Mouse (Mus musculus) hindbrain, embryonic 12.5 days (tissue): Measurements from ENCODE around the gene Tmem87a. TPM values are rescaled to one million over a fixed set of nuclear protein-coding genes. Genes with fewer than 3 reads are reported as not detected.
A peak's percentile ranks its signal among the peaks of the same experiment; 100 is the strongest.

Experiments used
- ATAC-seq: fragments of 200-750 bp; cut with Nextera tagmentation; 2 replicates; pipeline ENCODE4 v1.8.0; 2017; ENCODE audit warnings: moderate TSS enrichment; ENCODE audit not compliant: low FRiP score
- H3K27ac ChIP-seq: fragments of 300-500 bp; sonication (generic); 2 replicates; pipeline ENCODE4 v1.5.1; 2016; ENCODE audit warnings: mild to moderate bottlenecking
- H3K27me3 ChIP-seq: fragments of 300-500 bp; sonication (generic); 2 replicates; pipeline ENCODE4 v1.6.1; 2016; ENCODE audit warnings: mild to moderate bottlenecking
- H3K36me3 ChIP-seq: fragments of 300-500 bp; sonication (generic); 2 replicates; pipeline ENCODE4 v1.6.1; 2016; ENCODE audit warnings: mild to moderate bottlenecking
- H3K4me1 ChIP-seq: fragments of 300-500 bp; sonication (generic); 2 replicates; pipeline ENCODE4 v1.6.1; 2016
- H3K4me2 ChIP-seq: fragments of 300-500 bp; sonication (generic); replicated peaks from 2 replicates; pipeline ENCODE4 v1.6.1; 2016; ENCODE audit warnings: mild to moderate bottlenecking
- H3K4me3 ChIP-seq: fragments of 300-500 bp; sonication (generic); 2 replicates; pipeline ENCODE4 v1.5.1; 2016; ENCODE audit warnings: mild to moderate bottlenecking
- H3K9ac ChIP-seq: fragments of 300-500 bp; sonication (generic); 2 replicates; pipeline ENCODE4 v1.6.1; 2016; ENCODE audit warnings: mild to moderate bottlenecking, moderate library complexity
- H3K9me3 ChIP-seq: fragments of 300-500 bp; sonication (generic); replicated peaks from 2 replicates; pipeline ENCODE4 v1.6.1; 2016; ENCODE audit warnings: mild to moderate bottlenecking
- WGBS: fragments of 180-500 bp; shearing (Covaris S2); methylation state at CpG from one replicate; pipeline ENCODE4 v1.1.7; 2016; 5-methylcytosine and 5-hydroxymethylcytosine counted together
- polyA plus RNA-seq: library from polyadenylated mRNA; unstranded; fragments of >200 nt; fragmentation: Nextera tagmentation; extraction: Ambion mirVana; gene quantifications from 2 replicates; pipeline ENCODE4 v1.2.1, GENCODE M21; 2016

The Tmem87a gene
- polyA plus RNA-seq, result 7.3 and 8.2 TPM in 2 replicates

DNA sequence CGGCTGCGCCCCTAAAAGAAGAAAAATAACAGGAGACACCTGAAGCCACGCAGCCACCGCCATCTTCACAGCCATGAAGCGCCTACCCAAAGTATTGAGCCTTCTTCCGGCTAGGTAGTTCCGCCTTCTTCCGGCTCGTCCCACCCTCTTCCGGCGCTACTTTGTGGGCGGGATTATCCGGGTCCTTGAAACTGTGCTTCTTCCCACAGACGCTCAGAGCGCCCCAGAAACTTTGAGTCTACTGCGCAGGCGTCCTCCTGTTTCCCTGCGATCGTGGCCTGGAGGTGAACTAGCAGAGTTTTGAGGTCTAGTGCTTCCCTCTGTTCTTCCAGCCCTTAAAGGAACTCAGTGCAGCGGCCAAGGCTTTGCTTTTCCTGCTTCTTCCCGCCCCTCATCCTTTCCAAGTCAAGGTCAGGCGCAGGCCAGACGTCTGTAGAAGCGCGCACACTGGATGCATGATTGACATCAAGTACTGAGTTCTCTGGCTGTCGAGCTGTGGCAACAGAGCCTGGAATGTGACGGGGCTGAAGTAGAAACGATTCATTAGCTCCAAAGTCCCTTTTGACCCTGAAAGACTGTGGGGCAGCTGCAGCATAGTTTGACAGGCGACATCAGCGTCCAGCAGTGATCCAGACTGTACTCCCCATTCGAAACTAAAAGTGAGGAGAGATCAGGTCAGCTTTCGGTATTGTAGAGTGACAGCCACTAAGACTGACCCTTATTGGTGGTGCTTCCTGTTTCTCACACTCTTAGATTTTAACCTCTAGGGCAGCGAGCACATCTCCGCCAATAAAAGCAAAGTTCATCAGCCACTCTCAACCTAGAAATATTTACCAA is at the start of gene Tmem87a:
TSS of gene Tmem87a (minus strand) at position 128 of the 837 bp plus-strand sequence.
- under 1% methylated on average over 34 of the region's 34 CpGs for WGBS
- Histone ChIP-seq H3K4me1 (peaks cover 14% of the 10 kb centered on the region), H3K9ac (peak within 1 kb of the TSS; percentile 71), H3K9me3 (no peaks in the 10 kb centered on the region), H3K4me2 (peak within 1 kb of the TSS; percentile 84), H3K27ac (peak within 1 kb of the TSS; percentile 92), H3K36me3 (no peaks in the 10 kb centered on the region; the same call in 1 of the 2 replicates), H3K4me3 (peak within 1 kb of the TSS; percentile 75), H3K27me3 (no peaks in the 10 kb centered on the region)
- peak; percentile 100 for ATAC-seq

- Histone ChIP-seq H3K4me3 (no peak overlapping the region), H3K27ac (no peak overlapping the region), H3K4me1 (no peaks in the 10 kb centered on the region), H3K9ac (no peak overlapping the region), H3K9me3 (0 out of 2 replicates have a peak, but pooled peaks cover 6% of the 10 kb centered on the region), H3K4me2 (no peak overlapping the region), H3K36me3 (no peaks in the 10 kb centered on the region), H3K27me3 (no peaks in the 10 kb centered on the region)
- WGBS, result 79% methylated on average over 4 of the region's 4 CpGs
- ATAC-seq, result no peak
Measured at GRCm38 (mm10) chr2:120452600-120452999, 48.7 kb upstream of the Tmem87a start.

- Histone ChIP-seq H3K4me1 (no peaks in the 10 kb centered on the region), H3K36me3 (no peaks in the 10 kb centered on the region), H3K4me3 (no peak overlapping the region), H3K4me2 (no peak overlapping the region), H3K9ac (no peak overlapping the region), H3K9me3 (0 out of 2 replicates have a peak, but pooled peaks cover 6% of the 10 kb centered on the region), H3K27me3 (no peaks in the 10 kb centered on the region), H3K27ac (no peak overlapping the region)
- no peak for ATAC-seq
- 74% methylated on average over 6 of the region's 6 CpGs for WGBS
Measured at GRCm38 (mm10) chr2:120450724-120451123, 46.8 kb upstream of the Tmem87a start.

- no peak overlapping the region for H3K4me3 ChIP-seq
- H3K4me1 ChIP-seq, result no peaks in the 10 kb centered on the region
- no peaks in the 10 kb centered on the region for H3K27me3 ChIP-seq
- H3K27ac ChIP-seq, result no peak overlapping the region
- WGBS, result 97% methylated on average over 1 of the region's 1 CpGs
- H3K9ac ChIP-seq, result no peak overlapping the region
- no peak for ATAC-seq
- no peaks in the 10 kb centered on the region for H3K9me3 ChIP-seq
- H3K4me2 ChIP-seq, result no peak overlapping the region
- H3K36me3 ChIP-seq, result no peaks in the 10 kb centered on the region
Measured at GRCm38 (mm10) chr2:120447306-120447705, 43.4 kb upstream of the Tmem87a start.

- no peaks in the 10 kb centered on the region for H3K27me3 ChIP-seq
Measured at GRCm38 (mm10) chr2:120446373-120446772, 42.5 kb upstream of the Tmem87a start.

GRCm38 (mm10) chr2:120444486-120444885 is 40.6 kb upstream of the Tmem87a start:
- H3K4me3 ChIP-seq, result no peak overlapping the region
- no peak for ATAC-seq
- 94% methylated on average over 1 of the region's 1 CpGs for WGBS
- H3K4me2 ChIP-seq, result no peak overlapping the region
- no peaks in the 10 kb centered on the region for H3K27me3 ChIP-seq
- no peaks in the 10 kb centered on the region for H3K9me3 ChIP-seq
- no peaks in the 10 kb centered on the region for H3K4me1 ChIP-seq
- H3K27ac ChIP-seq, result no peak overlapping the region
- H3K36me3 ChIP-seq, result no peaks in the 10 kb centered on the region
- no peak overlapping the region for H3K9ac ChIP-seq

More at GRCm38 (mm10) chr2:120446373-120446772, 42.5 kb upstream of the Tmem87a start:
- no peak overlapping the region for H3K27ac ChIP-seq
- H3K4me2 ChIP-seq, result no peak overlapping the region
- H3K4me3 ChIP-seq, result no peak overlapping the region
- no peaks in the 10 kb centered on the region for H3K9me3 ChIP-seq
- no peak overlapping the region for H3K9ac ChIP-seq
- no peak for ATAC-seq
- WGBS, result 83% methylated on average over 10 of the region's 10 CpGs
- H3K4me1 ChIP-seq, result no peaks in the 10 kb centered on the region
- H3K36me3 ChIP-seq, result no peaks in the 10 kb centered on the region

DNA sequence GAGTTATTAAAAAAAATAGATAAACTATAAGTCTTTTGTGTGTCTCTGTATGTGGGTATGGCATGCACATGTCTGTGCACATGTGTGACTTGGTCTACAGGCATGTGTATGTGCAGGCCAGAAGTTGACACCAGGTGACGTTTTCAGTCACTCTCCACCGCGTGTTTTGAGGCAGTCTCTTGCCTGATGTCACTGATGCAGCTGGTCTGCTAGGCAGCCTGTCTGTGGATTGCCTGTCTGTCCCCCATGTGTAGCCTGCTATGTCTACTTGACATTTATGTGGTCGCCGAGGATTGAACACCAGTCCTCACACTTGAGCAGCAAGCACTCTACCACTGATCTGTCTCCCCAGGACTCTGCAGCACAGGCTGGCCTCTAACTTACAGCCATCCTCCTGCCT is 20.5 kb upstream of the Tmem87a start:
- WGBS, result 84% methylated on average over 5 of the region's 5 CpGs

GRCm38 (mm10) chr2:120414738-120415414 is 11.0 kb upstream of the Tmem87a start:
- Histone ChIP-seq H3K27ac (no peak overlapping the region), H3K4me1 (no peaks in the 10 kb centered on the region), H3K9me3 (no peaks in the 10 kb centered on the region), H3K36me3 (no peaks in the 10 kb centered on the region), H3K4me3 (no peak overlapping the region), H3K9ac (no peak overlapping the region), H3K27me3 (no peaks in the 10 kb centered on the region), H3K4me2 (no peak overlapping the region)
- no peak for ATAC-seq
- WGBS, result 73% methylated on average over 1 of the region's 1 CpGs

More for the DNA sequence above, 20.5 kb upstream of the Tmem87a start:
- Histone ChIP-seq H3K36me3 (no peaks in the 10 kb centered on the region), H3K4me1 (no peaks in the 10 kb centered on the region), H3K27me3 (no peaks in the 10 kb centered on the region), H3K9me3 (no peaks in the 10 kb centered on the region), H3K4me2 (no peak overlapping the region), H3K9ac (no peak overlapping the region), H3K27ac (no peak overlapping the region), H3K4me3 (no peak overlapping the region)
- no peak for ATAC-seq

- Histone ChIP-seq H3K27ac (no peak overlapping the region), H3K9ac (no peak overlapping the region), H3K9me3 (no peaks in the 10 kb centered on the region), H3K4me3 (no peak overlapping the region), H3K4me1 (no peaks in the 10 kb centered on the region), H3K27me3 (no peaks in the 10 kb centered on the region), H3K4me2 (no peak overlapping the region), H3K36me3 (no peaks in the 10 kb centered on the region)
- no peak for ATAC-seq
Measured at GRCm38 (mm10) chr2:120414113-120414512, 10.2 kb upstream of the Tmem87a start.

- WGBS, result 92% methylated on average over 3 of the region's 3 CpGs
- ATAC-seq, result no peak
- Histone ChIP-seq H3K27ac (no peak overlapping the region), H3K9ac (no peak overlapping the region), H3K36me3 (no peaks in the 10 kb centered on the region), H3K4me3 (no peak overlapping the region), H3K4me2 (no peak overlapping the region), H3K4me1 (no peaks in the 10 kb centered on the region), H3K9me3 (no peaks in the 10 kb centered on the region), H3K27me3 (no peaks in the 10 kb centered on the region)
Measured at GRCm38 (mm10) chr2:120411096-120411628, 7.2 kb upstream of the Tmem87a start.

- peak overlapping the region; percentile 75 for H3K4me3 ChIP-seq
- H3K9me3 ChIP-seq, result no peaks in the 10 kb centered on the region
- no peaks in the 10 kb centered on the region; the same call in 1 of the 2 replicates for H3K36me3 ChIP-seq
- H3K4me2 ChIP-seq, result peak overlapping the region; percentile 84
- no peaks in the 10 kb centered on the region for H3K27me3 ChIP-seq
- H3K27ac ChIP-seq, result peak overlapping the region; percentile 92
- peak overlapping the region; percentile 71 for H3K9ac ChIP-seq
- H3K4me1 ChIP-seq, result peaks cover 14% of the 10 kb centered on the region
- ATAC-seq, result no peak
- WGBS, result 40% methylated on average over 14 of the region's 14 CpGs
Measured at GRCm38 (mm10) chr2:120404823-120405765, 1.2 kb upstream of the Tmem87a start.
